Mouse (Mus musculus) monocyte, adult 2 months (primary cell): ENCODE data around the gene Gimap9.

Experiments
- DNase-seq, 2 experiments: peaks; one replicate each; pipeline ENCODE4 v3.0.0; 2022; ENCODE audit warnings: low spot score in 2 of 2, low read depth in 1 of 2

The Gimap9 gene

GRCm38 (mm10) chr6:48687077-48687476 is 11.1 kb downstream of the Gimap9 start:
- no peak for DNase-seq

GRCm38 (mm10) chr6:48689320-48689719 is 13.4 kb downstream of the Gimap9 start:
- no peak for DNase-seq

GRCm38 (mm10) chr6:48692962-48693361 is 17.0 kb downstream of the Gimap9 start:
- no peak for DNase-seq

DNA sequence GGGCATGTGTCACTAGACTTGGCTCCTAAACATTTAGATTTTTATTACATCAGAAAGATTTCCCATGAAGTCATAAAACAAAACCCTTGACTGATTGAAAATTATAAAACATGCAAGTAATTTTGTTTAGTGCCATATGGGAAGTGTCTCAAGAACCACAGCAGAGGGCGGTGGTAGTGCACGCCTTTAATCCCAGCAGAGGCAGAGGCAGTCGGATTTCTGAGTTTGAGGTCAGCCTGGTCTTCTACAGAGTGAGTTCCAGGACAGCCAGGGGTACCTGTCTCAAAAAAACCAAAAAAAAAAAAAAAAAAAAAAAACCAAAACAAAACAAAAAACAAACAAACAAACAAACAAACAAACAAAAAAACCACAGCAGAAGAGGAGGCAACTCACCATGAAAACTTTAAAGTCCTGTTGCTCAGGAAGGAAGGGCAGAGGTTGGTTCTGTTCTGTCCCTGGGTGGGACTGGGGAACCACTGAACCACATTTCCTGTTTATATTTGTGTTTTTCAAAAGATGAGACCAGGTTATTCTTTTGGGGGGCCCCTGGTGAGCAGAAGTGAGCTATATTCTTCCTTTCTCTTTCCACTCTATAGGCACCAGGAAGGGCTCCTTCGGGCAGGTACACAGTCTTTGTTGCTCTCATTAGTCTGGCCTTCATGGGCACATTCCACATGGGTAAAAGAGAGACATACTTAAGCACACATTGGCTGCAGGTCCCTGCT is 21.1 kb downstream of the Gimap9 start:
- DNase-seq, result no peak

DNA sequence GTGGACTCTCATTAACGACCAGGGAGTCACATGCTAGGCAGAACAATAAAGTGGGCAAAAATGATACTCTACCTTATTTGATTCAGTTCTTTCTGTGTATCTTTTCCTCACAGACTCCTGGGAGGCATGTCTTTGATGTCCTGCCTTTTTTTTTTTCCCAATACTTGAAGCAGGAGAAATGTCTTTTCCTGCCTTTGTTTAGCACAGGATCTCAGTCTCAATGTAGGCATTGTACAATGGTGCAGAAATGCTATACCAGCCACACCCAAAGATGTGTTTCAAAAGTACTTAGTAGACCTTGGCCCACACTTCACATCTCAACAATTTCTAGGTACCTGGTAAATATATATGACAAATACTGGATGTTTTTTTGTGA is 21.6 kb downstream of the Gimap9 start:
- no peak for DNase-seq

GRCm38 (mm10) chr6:48698066-48698856 is 22.3 kb downstream of the Gimap9 start:
- no peak for DNase-seq

- no peak for DNase-seq
These were observed 23.0 kb downstream of the Gimap9 start for GRCm38 (mm10) chr6:48698888-48699287.

- no peak for DNase-seq
These were observed 24.5 kb downstream of the Gimap9 start for GRCm38 (mm10) chr6:48700251-48701075.

DNA sequence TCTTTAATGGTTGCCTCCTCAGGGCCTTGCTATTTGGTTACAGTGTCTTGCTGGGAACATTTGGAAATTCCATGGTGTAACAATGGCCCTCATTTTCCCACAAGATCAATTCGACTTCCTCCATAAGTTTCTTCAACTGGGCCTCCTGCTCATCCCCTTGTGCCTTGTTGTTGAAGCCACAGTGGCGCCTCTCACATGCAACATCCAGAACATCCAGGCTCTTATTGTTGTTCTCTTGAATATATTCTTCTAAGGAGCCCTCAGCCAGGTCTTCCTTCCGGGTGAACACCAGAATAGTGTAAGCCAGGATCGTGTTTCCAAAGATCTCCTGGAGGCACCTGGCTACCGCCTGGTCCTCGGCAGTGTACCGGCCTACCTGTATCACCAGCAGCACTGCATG is 26.2 kb downstream of the Gimap9 start:
- no peak for DNase-seq

GRCm38 (mm10) chr6:48702601-48703000 is 26.7 kb downstream of the Gimap9 start:
- no peak for DNase-seq

- DNase-seq, result no peak
These were observed 28.2 kb downstream of the Gimap9 start for GRCm38 (mm10) chr6:48704146-48704545.

GRCm38 (mm10) chr6:48706130-48706529 is 30.2 kb downstream of the Gimap9 start:
- no peak for DNase-seq

- DNase-seq, result no peak
These were observed 42.5 kb downstream of the Gimap9 start, which contains the start of the genes Gm28053 and Gimap7 for GRCm38 (mm10) chr6:48718455-48718854. Gm28053 (plus strand) TSS chr6:48718607. Gimap7 (plus strand) TSS chr6:48718621.

DNA sequence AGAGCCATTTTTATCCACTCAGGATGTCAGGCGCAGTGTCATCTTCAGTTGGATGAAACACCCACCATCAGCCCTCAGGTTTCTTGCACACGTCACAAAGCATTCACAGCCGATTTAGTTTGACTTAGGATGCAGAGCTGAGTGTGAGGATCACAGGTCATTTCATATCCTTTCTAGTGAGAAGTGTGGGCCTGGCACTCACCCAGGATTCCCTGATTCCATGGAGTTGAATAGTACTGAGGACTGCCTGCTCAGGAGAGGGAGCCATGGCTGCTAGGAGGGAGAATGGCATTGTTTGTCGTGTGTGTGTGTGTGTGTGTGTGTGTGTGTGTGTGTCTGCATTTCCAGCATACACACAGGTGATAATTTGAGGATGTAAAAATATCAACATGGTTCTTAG is 44.4 kb downstream of the Gimap9 start:
- no peak for DNase-seq

- no peak for DNase-seq
These were observed 47.5 kb downstream of the Gimap9 start for GRCm38 (mm10) chr6:48723468-48723867.

DNA sequence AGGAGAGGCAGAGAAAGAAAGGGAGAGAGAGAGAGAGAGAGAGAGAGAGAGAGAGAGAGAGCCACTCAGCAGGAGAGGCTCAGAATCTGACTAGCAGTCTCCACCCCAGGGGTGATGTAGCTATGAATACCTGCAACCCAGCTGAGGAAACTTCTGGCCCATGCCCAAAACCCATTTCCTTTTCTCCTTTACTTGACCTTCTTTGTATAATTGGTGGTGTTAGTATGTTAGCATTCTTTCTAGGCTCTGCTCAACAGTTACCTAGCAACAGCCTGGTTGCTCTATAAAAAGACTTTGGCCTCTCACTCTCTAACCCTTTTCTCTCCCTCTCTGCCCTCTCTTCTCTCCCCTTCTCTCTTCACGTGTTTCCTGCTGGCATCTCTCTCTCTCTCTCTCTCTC is 49.5 kb downstream of the Gimap9 start:
- DNase-seq, result no peak

DNA sequence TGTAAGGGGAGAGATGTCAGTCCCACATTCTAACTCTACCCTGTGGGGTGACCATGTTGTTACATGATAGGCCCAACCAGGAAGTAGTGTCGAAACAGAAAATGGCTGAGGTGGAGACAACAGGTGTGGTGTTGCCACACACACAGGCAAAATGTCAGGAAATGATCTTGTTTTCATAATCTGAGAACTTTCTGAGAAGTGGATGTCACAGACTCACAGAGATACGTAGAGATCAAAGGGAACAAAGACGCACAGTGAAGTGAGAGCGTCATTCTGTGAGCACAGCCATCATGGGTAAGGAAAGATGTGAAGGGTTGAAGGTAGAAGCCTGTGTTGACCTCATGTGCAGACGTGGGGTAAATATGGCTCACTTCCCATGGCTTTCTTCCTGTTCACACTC is 51.8 kb downstream of the Gimap9 start:
- DNase-seq, result no peak
